17 mouse cellular contexts compared by ENCODE assay signal in the genomic region with DNA sequence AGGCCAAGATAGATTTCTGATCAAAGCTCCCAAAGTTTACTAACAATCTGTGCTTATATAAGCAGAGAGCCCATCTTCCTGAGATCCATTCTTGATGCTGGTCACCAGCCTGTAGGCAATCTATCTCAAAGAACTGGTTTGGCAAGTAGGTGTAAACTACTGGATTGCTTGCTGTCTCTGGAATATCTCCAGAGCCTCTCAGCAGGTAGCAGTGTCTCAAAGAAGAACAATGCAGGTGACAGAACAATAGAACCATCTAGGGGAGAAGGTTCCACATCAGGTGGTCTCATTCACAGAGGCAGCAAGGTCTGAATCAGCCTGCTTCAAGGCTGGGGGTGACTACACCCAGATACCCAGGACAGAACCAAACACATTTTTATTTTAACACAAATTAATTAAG.
DNase-seq lines count a peak whose midpoint lies in the region.
"Had no signal": no experiment of that assay in that cellular context is flagged by ENCODE, and none has a peak within 500 bp of the region (broad histone marks: within the 10 kb centered on the region; RNA-seq: fewer than 3 reads in every experiment).

No protein-coding gene starts in this region.

- DNase-seq in ES-CJ7 (ENCODE audit: low read depth, low spot score) (peak; percentile 60), R1 (ENCODE audit: low read depth, low spot score) (peak; percentile 78)
- DNase-seq in fat pad, adult 2 months (ENCODE audit: extremely low read depth, low read depth, low spot score), result peak; percentile 31
- DNase-seq in frontal cortex, postnatal 10 days (ENCODE audit: low spot score in 2 of 2), result no peak
- DNase-seq in gastrocnemius, postnatal 4 days (ENCODE audit: low spot score in 2 of 2), result no peak
- no peak for DNase-seq in kidney, postnatal 14 days
- DNase-seq: adrenal gland, adult 8-10 months; adrenal gland, postnatal 14 days; adrenal gland, postnatal 36 days; B cell, adult 2 months; cerebellum, adult 11-12 months; cerebellum, adult 2 months; cerebellum, adult 9-10 months; cerebellum, postnatal 10 days; cerebellum, postnatal 25 days; embryo, embryonic 11 days; forebrain, postnatal 0 days had no signal

Comparison
In these comparisons a context has a peak if more than half of its experiments do, and no peak if none do; other contexts are left out.
1. DNase-seq: peak in ES-CJ7 (single experiment), R1 (single experiment) and fat pad, adult 2 months (single experiment); none in frontal cortex, postnatal 10 days (0 of 2), gastrocnemius, postnatal 4 days (0 of 2) and kidney, postnatal 14 days (single experiment).